Mouse (Mus musculus): ENCODE results near the gene Gtf2h3.
A peak's percentile ranks its signal among the peaks of the same experiment; 100 is the strongest.
"Not testable (repeated sequence)": the region's sequence is repeated elsewhere in the genome, so short reads cannot be mapped to it uniquely, and the experiment has no call there.

Gtf2h3 gene

GRCm38 (mm10) chr5:124578633-124579317, at the start of gene Gtf2h3, which contains the start of gene Eif2b1:
Gene Gtf2h3, plus strand, starts transcription at chr5:124579140.
Gene Eif2b1, minus strand, starts transcription at chr5:124579131.
- DNase-seq, result peak; percentile 94

DNA sequence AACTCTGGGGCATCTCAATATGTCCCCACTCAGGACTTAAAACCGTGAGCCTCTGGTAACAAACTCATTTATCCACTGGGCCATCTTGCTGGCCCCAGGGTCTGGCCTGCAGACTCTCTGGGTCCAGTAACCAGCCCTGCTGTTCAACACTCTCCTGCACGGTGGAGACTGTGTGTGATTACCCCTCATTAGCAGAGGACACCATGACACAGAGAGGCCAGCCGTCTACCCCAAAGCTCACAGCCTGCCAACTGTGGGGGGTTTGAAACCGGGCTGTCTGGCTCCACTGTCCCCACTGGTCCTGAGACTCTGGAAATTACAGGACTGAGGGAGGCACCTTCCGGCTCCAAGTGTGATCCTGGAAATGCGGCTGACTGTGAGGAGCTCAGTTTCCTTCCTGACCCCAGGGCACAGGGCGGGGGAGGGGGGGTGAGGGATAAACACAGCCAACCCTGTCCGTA, 49.7 kb upstream of the Gtf2h3 start:
- DNase-seq, result no peak

DNA sequence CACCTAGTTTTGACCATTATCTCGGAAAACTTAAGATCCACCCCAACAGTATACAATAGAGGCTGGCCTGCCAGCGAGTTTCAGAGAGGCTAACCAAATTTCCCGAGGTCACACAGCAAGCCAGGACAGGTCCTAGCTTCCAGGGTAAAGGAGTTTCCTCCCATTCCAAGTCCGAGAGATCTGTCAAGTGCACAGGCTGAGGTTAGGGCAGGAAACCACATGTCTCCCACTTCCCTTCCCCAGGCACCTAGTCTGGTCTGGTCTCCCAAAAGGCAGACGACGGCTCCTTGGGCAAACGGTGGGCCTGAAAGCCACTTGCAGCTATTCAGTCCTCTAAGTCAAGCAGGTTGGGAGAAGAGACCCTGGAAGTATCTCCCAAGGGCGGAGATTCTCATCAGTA, 49.2 kb upstream of the Gtf2h3 start:
- DNase-seq, result peak; percentile 43

- peak; percentile 82 for DNase-seq
These were observed 48.0 kb upstream of the Gtf2h3 start, which contains the start of gene Rilpl1 for GRCm38 (mm10) chr5:124530655-124531582. Gene Rilpl1, minus strand, starts transcription at chr5:124531391.

DNA sequence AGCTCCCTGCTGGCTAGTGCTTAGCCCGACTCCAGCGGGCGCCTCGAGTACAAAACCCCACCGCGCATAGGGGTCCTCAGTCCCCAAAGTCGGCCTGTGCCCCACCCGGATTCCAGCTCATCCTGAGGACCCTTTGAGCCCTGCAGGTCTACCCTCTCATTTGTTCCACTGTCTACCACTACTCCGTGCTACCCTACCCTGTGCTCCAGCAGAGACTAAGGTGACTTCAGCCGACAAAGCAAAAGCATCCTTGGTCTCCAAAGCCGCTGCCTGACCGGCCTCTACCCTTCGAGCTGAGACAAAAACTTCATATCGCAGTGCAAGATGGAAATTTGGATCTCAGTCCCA, 47.4 kb upstream of the Gtf2h3 start:
- DNase-seq, result peak; percentile 35

- no peak for DNase-seq
These were observed 46.5 kb upstream of the Gtf2h3 start for GRCm38 (mm10) chr5:124532451-124532850.

- no peak for DNase-seq
These were observed 43.9 kb upstream of the Gtf2h3 start for GRCm38 (mm10) chr5:124535016-124535415.

DNA sequence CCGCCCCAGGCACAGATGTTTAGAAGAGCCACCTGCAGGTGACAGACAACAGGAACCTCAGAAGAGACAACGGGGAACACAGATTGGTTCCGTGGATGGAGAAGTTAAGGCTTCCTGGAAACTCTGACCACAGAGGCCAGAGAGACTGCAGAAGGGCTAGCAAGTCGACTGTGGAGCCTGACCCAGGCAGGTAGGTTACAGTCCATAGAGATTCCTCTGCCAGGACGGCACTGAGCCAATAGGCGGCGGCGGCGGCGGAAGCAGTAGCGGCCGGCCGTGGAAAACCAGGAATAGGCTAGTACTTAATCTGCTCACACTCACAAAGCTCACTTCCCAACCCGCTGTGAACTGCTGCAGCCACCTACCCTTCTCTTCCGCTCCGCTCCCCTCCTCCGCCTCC, 42.2 kb upstream of the Gtf2h3 start:
- DNase-seq, result peak; percentile 79

- peak; percentile 64 for DNase-seq
These were observed 39.8 kb upstream of the Gtf2h3 start for GRCm38 (mm10) chr5:124538813-124539792.

GRCm38 (mm10) chr5:124539905-124540304, 39.0 kb upstream of the Gtf2h3 start:
- no peak for DNase-seq

DNA sequence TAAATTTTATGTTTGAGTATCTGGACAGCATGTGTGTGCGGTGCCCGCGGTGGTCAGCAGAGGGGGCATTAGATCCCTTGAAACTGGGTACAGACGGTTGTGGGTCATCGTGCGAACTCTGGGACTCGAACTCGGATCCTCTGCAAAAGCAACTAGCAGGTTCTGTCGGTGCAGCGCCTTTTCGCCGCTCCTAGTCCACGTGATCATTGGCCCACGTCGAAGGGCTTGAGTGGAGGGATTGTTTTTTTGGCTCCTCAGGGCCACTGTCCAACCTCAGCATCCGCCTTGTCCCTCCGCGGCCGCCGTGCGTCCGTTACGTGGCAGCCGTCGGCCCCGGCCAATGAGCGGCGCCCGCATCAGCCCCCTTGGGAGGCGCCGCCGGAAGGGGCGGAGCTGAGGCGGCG, 38.6 kb upstream of the Gtf2h3 start, which contains the start of gene Tmed2:
TSS of gene Tmed2 (plus strand) at position 313 of the 404 bp plus-strand sequence.
- peak; percentile 97 for DNase-seq

GRCm38 (mm10) chr5:124540905-124541601, 37.9 kb upstream of the Gtf2h3 start:
- peak; percentile 85 for DNase-seq

- DNase-seq, result no peak
These were observed 37.4 kb upstream of the Gtf2h3 start for GRCm38 (mm10) chr5:124541602-124541973.

- not testable (repeated sequence) for DNase-seq
These were observed 28.2 kb upstream of the Gtf2h3 start for GRCm38 (mm10) chr5:124550737-124551136.

- DNase-seq, result not testable (repeated sequence)
These were observed 27.4 kb upstream of the Gtf2h3 start for GRCm38 (mm10) chr5:124551349-124552093.

- no peak for DNase-seq
These were observed 26.9 kb upstream of the Gtf2h3 start for GRCm38 (mm10) chr5:124552094-124552472.

- peak; percentile 91 for DNase-seq
These were observed 26.2 kb upstream of the Gtf2h3 start, which contains the start of gene Ddx55 for GRCm38 (mm10) chr5:124552558-124553307. Gene Ddx55, plus strand, starts transcription at chr5:124552864.

DNA sequence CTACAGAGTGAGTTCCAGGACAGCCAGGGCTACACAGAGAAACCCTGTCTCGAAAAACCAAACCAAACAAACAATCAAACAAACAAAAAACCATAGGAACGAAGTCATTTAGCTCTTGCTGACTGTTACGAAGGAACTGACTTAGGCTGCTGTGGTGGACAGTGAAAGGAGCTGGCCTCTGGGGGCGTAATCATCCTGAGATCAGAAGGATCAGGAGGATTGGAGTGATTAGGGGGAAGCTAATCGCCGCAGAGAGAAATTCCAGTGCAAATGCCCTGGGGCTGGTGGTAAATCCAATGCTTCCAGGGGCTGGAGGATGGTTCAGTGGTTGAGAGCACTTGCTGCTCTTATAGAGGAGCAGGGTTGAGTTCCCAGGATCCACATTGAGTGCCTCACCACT, 25.3 kb upstream of the Gtf2h3 start:
- no peak for DNase-seq

GRCm38 (mm10) chr5:124555145-124555544, 23.8 kb upstream of the Gtf2h3 start:
- peak; percentile 18 for DNase-seq

DNA sequence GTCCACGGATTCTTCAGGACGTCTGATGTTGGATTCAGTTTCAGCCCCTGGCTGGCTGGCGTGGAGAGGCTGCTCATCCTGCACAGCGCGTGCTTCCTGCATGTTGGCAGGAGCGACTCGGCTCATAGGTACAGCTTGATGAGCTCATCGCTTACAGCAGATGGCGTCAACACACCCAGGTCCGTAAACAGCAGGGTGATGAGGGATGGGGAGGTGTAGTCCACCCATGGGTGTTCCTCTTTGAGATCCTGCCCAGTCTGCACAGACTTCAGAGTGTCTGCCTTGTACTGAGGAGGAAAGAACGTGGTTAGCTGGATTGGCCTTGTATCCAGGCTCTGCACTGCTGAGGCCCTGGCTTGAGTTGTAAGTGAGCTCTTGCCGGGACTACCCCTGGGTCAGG, 7.9 kb upstream of the Gtf2h3 start:
- no peak for DNase-seq

All from kidney, adult 18-20 months (tissue).